Mouse (Mus musculus): ENCODE measurements around the gene Sell.

GRCm38 (mm10) chr1:164063745-164064144 is 2.0 kb downstream of the Sell start:
- TF ChIP-seq CTCF (IDR thresholded peaks at IDR 0.05; ENCODE audit: borderline replicate concordance, control insufficient read depth, extremely low read depth, insufficient read depth, low read length, poor library complexity) (no peak), POLR2A (IDR thresholded peaks at IDR 0.05; ENCODE audit: control insufficient read depth, extremely low read depth, insufficient read depth, low read length, poor library complexity) (no peak)
